Mouse (Mus musculus) c-Kit-positive CD71-positive TER-119-positive erythroid progenitor cells, embryonic 14.5 days (primary cell): Measurements from ENCODE around the gene Fam213b.

Experiments
- DNase-seq: peaks from one replicate; pipeline ENCODE4 v3.0.0-alpha.2; 2013; ENCODE audit warnings: low spot score

Gene Fam213b

GRCm38 (mm10) chr4:154898506-154899446 lies at the start of gene Fam213b:
Fam213b (minus strand) TSS chr4:154899135.
- DNase-seq, result peak; percentile 79

- DNase-seq, result no peak
These were observed 49.4 kb upstream of the Fam213b start for GRCm38 (mm10) chr4:154948066-154948939.

GRCm38 (mm10) chr4:154946319-154946718 lies 47.4 kb upstream of the Fam213b start:
- no peak for DNase-seq

- peak; percentile 92 for DNase-seq
These were observed 45.2 kb upstream of the Fam213b start for GRCm38 (mm10) chr4:154944121-154944590.

GRCm38 (mm10) chr4:154943323-154944039 lies 44.5 kb upstream of the Fam213b start:
- DNase-seq, result no peak

GRCm38 (mm10) chr4:154942632-154943322 lies 43.8 kb upstream of the Fam213b start:
- DNase-seq, result no peak

- no peak for DNase-seq
These were observed 42.9 kb upstream of the Fam213b start for GRCm38 (mm10) chr4:154941831-154942230.

GRCm38 (mm10) chr4:154940156-154940555 lies 41.2 kb upstream of the Fam213b start:
- DNase-seq, result no peak

GRCm38 (mm10) chr4:154937746-154938145 lies 38.8 kb upstream of the Fam213b start:
- DNase-seq, result no peak

- DNase-seq, result no peak
These were observed 37.8 kb upstream of the Fam213b start for GRCm38 (mm10) chr4:154936542-154937255.

GRCm38 (mm10) chr4:154935788-154936187 lies 36.9 kb upstream of the Fam213b start:
- no peak for DNase-seq

GRCm38 (mm10) chr4:154934800-154935199 lies 35.9 kb upstream of the Fam213b start:
- no peak for DNase-seq

- DNase-seq, result no peak
These were observed 34.5 kb upstream of the Fam213b start for GRCm38 (mm10) chr4:154933306-154933907.

GRCm38 (mm10) chr4:154929088-154929660 lies 30.2 kb upstream of the Fam213b start:
- DNase-seq, result no peak

- peak; percentile 85 for DNase-seq
These were observed 29.6 kb upstream of the Fam213b start, which contains the start of gene Tnfrsf14 for GRCm38 (mm10) chr4:154928395-154929087. Tnfrsf14 (minus strand) TSS chr4:154928563.

GRCm38 (mm10) chr4:154927899-154928337 lies 29.0 kb upstream of the Fam213b start:
- no peak for DNase-seq

GRCm38 (mm10) chr4:154926969-154927898 lies 28.3 kb upstream of the Fam213b start:
- no peak for DNase-seq

- DNase-seq, result no peak
These were observed 26.5 kb upstream of the Fam213b start for GRCm38 (mm10) chr4:154925413-154925812.
